Mouse (Mus musculus) hindbrain, embryonic 14.5 days (tissue): ENCODE results near the gene Osbpl9. TPM values are rescaled to one million over a fixed set of nuclear protein-coding genes. Genes with fewer than 3 reads are reported as not detected.

Experiments
- ATAC-seq: fragments of 200-750 bp; cut with Nextera tagmentation; 2 replicates; pipeline ENCODE4 v1.8.0; 2017; ENCODE audit warnings: moderate number of reproducible peaks, mild to moderate bottlenecking, moderate TSS enrichment, moderate library complexity; ENCODE audit not compliant: low FRiP score
- DNase-seq: peaks from one replicate; pipeline ENCODE4 v3.0.0-alpha.2; 2015; ENCODE audit warnings: low spot score
- H3K27ac ChIP-seq: fragments of 300-500 bp; sonication (generic); 2 replicates; pipeline ENCODE4 v1.5.1; 2014; ENCODE audit warnings: mild to moderate bottlenecking, moderate library complexity
- H3K27me3 ChIP-seq: fragments of 300-500 bp; sonication (generic); 2 replicates; pipeline ENCODE4 v1.6.1; 2014; ENCODE audit warnings: mild to moderate bottlenecking, low read length, mixed read lengths; ENCODE audit not compliant: control insufficient read depth, insufficient read depth
- H3K36me3 ChIP-seq: fragments of 300-500 bp; sonication (generic); replicated peaks from 2 replicates; pipeline ENCODE4 v1.6.1; 2014; ENCODE audit not compliant: control insufficient read depth, insufficient read depth
- H3K4me1 ChIP-seq: fragments of 300-500 bp; sonication (generic); replicated peaks from 2 replicates; pipeline ENCODE4 v1.6.1; 2014; ENCODE audit warnings: antibody characterized with exemption, low read length, mixed read lengths; ENCODE audit not compliant: control insufficient read depth, insufficient read depth
- H3K4me2 ChIP-seq: fragments of 300-500 bp; sonication (generic); replicated peaks from 2 replicates; pipeline ENCODE4 v1.6.1; 2014; ENCODE audit warnings: mild to moderate bottlenecking, moderate library complexity
- H3K4me3 ChIP-seq: fragments of 300-500 bp; sonication (generic); replicated peaks from 2 replicates; pipeline ENCODE4 v1.5.1; 2014; ENCODE audit warnings: mild to moderate bottlenecking, low read length
- H3K9ac ChIP-seq: fragments of 300-500 bp; sonication (generic); 2 replicates; pipeline ENCODE4 v1.6.1; 2014
- H3K9me3 ChIP-seq: fragments of 300-500 bp; sonication (generic); 2 replicates; pipeline ENCODE4 v1.6.1; 2016; ENCODE audit warnings: low read length; ENCODE audit not compliant: control insufficient read depth
- WGBS: fragments of 180-500 bp; shearing (Covaris S2); extraction: QIAGEN DNeasy Blood & Tissue Kit; methylation state at CpG from one replicate; pipeline ENCODE4 v1.1.7; 2014; 5-methylcytosine and 5-hydroxymethylcytosine counted together
- polyA plus RNA-seq: library from polyadenylated mRNA; unstranded; fragments of >200 nt; fragmentation: Nextera tagmentation; extraction: Ambion mirVana; gene quantifications from 2 replicates; pipeline ENCODE4 v1.2.1, GENCODE M21; 2014

Gene Osbpl9
- polyA plus RNA-seq, 1 experiment from 2014 or later, result 79.8 TPM

DNA sequence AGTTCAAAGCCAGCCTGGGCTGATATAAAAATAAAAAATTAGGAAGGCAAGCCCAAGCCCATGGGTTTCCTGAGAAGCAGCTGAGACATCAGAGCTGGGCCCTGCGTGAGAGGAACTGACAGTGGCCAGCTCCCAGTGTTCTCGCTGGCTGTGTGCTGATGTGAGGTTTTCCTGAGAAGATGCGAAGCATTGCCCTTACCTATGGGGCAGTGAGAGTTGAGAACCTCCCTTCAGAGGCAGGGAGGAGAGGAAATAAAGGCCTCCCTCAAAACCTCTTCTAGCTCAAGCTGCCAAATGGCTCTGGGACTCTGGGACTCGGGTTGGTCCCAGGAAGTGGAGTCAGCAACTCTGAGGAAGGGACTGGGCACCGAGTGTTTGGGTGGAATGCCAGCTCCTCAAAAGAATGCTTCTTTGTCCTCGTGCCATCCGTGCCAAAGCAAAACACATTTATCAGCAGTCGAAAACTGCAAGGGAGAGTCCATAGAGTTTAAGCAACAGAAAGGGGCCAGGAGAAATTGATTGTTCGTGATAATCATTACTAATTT lies 32.8 kb upstream of the Osbpl9 start:
- no peaks in the 10 kb centered on the region for H3K27me3 ChIP-seq

GRCm38 (mm10) chr4:109234185-109234584 lies 32.1 kb upstream of the Osbpl9 start, which contains the start of gene Calr4:
Gene Calr4, plus strand, starts transcription at chr4:109234485.
- H3K4me3 ChIP-seq, result no peak within 1 kb of the TSS
- no peak within 1 kb of the TSS for H3K4me2 ChIP-seq
- no peak within 1 kb of the TSS for H3K9ac ChIP-seq
- H3K27me3 ChIP-seq, result no peaks in the 10 kb centered on the region
- 71% methylated on average over 2 of the region's 2 CpGs for WGBS
- DNase-seq (no peak), ATAC-seq (no peak)
- H3K36me3 ChIP-seq, result no peaks in the 10 kb centered on the region
- peaks cover 13% of the 10 kb centered on the region for H3K4me1 ChIP-seq
- no peaks in the 10 kb centered on the region for H3K9me3 ChIP-seq
- H3K27ac ChIP-seq, result peak within 1 kb of the TSS; percentile 76

More for the DNA sequence above, 32.8 kb upstream of the Osbpl9 start:
- Histone ChIP-seq H3K27ac (peak overlapping the region; percentile 76), H3K9ac (no peak overlapping the region), H3K4me1 (peaks cover 13% of the 10 kb centered on the region), H3K36me3 (no peaks in the 10 kb centered on the region), H3K9me3 (no peaks in the 10 kb centered on the region), H3K4me3 (no peak overlapping the region), H3K4me2 (no peak overlapping the region)
- WGBS, result 52% methylated on average over 9 of the region's 9 CpGs
- ATAC-seq, result peak; percentile 35; the same call in 1 of the 2 replicates
- DNase-seq, result peak; percentile 45

DNA sequence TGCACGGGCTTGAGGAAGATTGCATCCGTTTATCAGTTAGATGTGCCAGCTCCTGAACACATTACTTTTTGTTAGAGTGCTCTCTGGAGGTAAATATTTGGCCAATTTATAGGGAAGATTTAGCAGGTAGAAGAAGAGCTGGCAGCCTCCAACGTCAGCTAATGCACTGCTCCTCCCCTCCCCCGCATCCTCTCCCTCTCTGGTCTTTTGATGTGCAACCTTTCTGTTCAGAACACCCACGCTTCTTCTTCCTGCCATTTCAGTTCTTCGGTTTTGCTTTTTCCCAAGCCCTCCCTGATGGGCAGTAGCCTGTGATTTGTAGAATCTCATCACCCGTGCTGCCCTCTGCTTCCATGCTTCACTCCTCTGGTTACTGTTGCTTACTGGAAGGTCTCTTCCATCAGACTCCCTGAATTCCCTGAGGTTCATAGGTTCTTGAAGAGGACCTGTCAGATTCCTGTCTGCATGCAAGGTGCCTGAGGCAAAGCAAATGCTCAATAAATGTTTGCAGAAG lies 27.8 kb upstream of the Osbpl9 start:
- Histone ChIP-seq H3K4me2 (no peak overlapping the region), H3K4me3 (no peak overlapping the region), H3K27ac (no peak overlapping the region), H3K4me1 (peaks cover 7% of the 10 kb centered on the region; the same call in 1 of the 2 replicates), H3K27me3 (no peaks in the 10 kb centered on the region), H3K36me3 (no peaks in the 10 kb centered on the region), H3K9ac (no peak overlapping the region), H3K9me3 (no peaks in the 10 kb centered on the region)
- 63% methylated on average over 7 of the region's 7 CpGs for WGBS
- ATAC-seq (no peak), DNase-seq (no peak)

DNA sequence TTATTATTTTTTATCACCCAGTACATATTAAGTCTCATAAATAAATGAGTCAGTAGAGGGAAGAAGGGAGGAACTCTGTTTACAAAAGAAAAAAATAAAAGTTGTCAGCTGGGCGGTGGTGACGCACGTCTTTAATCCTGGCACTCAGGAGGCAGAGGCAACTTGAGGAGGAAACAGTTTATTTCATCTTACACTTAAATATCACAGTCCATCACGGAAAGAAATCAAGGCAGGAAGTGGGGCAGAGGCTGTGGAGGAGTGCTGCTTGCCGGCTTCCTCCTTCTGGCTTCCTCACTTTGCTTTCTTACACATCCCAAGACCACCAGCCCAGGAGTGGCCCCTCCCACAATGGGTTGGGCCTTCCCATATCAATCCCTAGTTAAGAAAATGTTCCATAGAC lies 24.0 kb upstream of the Osbpl9 start:
- peak overlapping the region; percentile 79 for H3K27ac ChIP-seq
- no peak for ATAC-seq

DNA sequence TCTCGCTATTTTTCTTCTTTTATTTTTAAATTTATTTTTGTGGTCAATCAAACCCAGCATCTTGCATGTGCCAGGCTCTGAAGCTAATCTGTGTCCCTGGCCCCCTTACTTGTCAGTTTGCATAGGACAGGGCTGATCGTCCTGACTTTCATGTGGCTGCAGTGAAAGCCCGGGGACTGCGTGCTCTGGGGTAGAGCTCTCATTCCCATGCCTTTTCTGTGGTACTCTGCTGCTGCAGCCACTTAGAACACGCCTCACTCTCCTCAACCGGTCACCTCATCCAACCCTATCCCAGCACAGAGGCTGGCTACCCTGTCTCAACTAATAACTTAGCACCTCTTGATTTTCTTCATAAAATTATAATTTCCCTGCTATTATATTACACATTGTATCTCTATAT lies 23.5 kb upstream of the Osbpl9 start:
- ATAC-seq (peak; percentile 68; the same call in 1 of the 2 replicates), DNase-seq (no peak)
- no peaks in the 10 kb centered on the region for H3K36me3 ChIP-seq
- peak overlapping the region; percentile 0; the same call in 1 of the 2 replicates for H3K4me2 ChIP-seq
- peaks cover 7% of the 10 kb centered on the region; the same call in 1 of the 2 replicates for H3K4me1 ChIP-seq
- no peaks in the 10 kb centered on the region for H3K9me3 ChIP-seq
- H3K27me3 ChIP-seq, result no peaks in the 10 kb centered on the region
- H3K27ac ChIP-seq, result peak overlapping the region; percentile 79
- H3K9ac ChIP-seq, result no peak overlapping the region
- H3K4me3 ChIP-seq, result no peak overlapping the region
- WGBS, result 41% methylated on average over 6 of the region's 6 CpGs

More for the DNA sequence above, 24.0 kb upstream of the Osbpl9 start:
- H3K9ac ChIP-seq, result no peak overlapping the region
- H3K9me3 ChIP-seq, result no peaks in the 10 kb centered on the region
- no peak overlapping the region for H3K4me3 ChIP-seq
- 72% methylated on average over 5 of the region's 5 CpGs for WGBS
- no peaks in the 10 kb centered on the region for H3K36me3 ChIP-seq
- no peak for DNase-seq
- H3K4me2 ChIP-seq, result no peak overlapping the region
- H3K4me1 ChIP-seq, result peaks cover 7% of the 10 kb centered on the region; the same call in 1 of the 2 replicates
- no peaks in the 10 kb centered on the region for H3K27me3 ChIP-seq

DNA sequence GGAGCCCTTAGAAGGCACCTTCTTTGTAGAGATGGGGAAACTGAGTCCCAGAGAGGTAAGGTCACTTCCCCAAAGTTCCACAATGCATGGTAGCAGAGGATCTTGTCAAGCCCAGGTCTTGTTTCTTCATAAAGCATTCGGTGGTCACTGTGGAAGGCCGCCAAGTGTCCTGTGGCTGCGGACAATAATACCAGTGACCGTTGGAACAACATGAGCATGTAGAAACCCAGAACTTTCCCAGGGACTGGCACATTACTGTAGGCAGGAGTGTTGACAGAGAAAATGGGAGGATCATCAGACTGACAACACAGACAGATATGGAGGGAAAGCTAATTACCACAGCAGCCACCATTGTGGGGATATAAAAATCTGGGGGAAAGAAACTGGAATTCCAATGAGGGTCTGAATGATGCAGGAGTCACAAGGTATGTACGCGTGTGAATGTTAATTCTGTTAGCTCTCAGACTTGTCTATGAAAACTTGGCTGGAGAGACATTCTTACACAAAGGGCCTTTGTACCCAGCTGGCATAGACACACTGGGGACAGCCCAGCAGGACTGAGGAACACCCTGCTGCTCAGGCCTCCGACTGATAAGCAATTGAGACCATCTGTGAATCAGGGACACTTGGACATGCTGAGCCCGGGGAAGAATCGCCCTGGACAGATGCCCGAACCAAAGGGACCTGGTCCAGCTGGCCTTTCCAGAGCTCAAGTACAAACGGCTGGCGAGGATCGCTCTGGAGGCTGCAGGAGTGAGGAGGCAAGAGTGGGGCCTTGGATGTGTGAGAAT lies 22.9 kb upstream of the Osbpl9 start:
- WGBS, result 32% methylated on average over 13 of the region's 13 CpGs
- Histone ChIP-seq H3K27ac (peak overlapping the region; percentile 79), H3K36me3 (no peaks in the 10 kb centered on the region), H3K4me2 (peak overlapping the region; percentile 0; the same call in 1 of the 2 replicates), H3K9me3 (no peaks in the 10 kb centered on the region), H3K4me3 (no peak overlapping the region), H3K4me1 (peaks cover 7% of the 10 kb centered on the region; the same call in 1 of the 2 replicates), H3K9ac (no peak overlapping the region), H3K27me3 (no peaks in the 10 kb centered on the region)
- DNase-seq (peak; percentile 65), ATAC-seq (peak; percentile 93)

GRCm38 (mm10) chr4:109222001-109222400 lies 19.9 kb upstream of the Osbpl9 start:
- Histone ChIP-seq H3K36me3 (no peaks in the 10 kb centered on the region), H3K4me1 (peaks cover 7% of the 10 kb centered on the region; the same call in 1 of the 2 replicates), H3K27me3 (no peaks in the 10 kb centered on the region), H3K9ac (no peak overlapping the region), H3K4me3 (no peak overlapping the region), H3K4me2 (no peak overlapping the region), H3K9me3 (no peaks in the 10 kb centered on the region), H3K27ac (no peak overlapping the region)
- no peak for DNase-seq
- no peak for ATAC-seq
- 91% methylated on average over 3 of the region's 3 CpGs for WGBS

DNA sequence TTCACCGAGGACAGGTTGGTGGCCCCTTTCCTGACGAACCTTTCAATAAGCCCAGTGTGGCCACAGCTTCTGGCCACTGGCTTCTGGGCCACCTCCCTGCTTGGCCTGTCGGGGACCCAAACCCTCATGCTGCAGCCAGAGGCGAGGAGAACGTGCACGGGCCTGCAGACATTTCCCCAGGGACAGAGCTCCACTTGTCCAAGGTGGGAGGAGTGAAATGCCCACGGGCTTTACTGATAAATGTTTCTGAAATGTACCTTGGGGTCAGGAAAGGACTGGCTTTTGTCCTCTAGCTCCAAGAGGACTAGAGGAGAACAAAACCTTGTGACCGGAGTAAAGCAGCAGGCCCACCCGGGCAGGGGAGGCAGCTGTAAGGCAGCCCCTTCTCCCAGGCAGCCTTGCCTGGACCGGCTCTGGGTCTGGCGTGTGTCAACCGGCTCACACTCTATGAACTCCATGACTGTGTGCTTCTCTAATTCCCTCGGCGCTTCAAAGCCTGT lies 18.4 kb upstream of the Osbpl9 start:
- Histone ChIP-seq H3K4me1 (0 out of 2 replicates have a peak, but pooled peaks cover 4% of the 10 kb centered on the region), H3K4me3 (no peak overlapping the region), H3K4me2 (no peak overlapping the region), H3K36me3 (no peaks in the 10 kb centered on the region), H3K27me3 (no peaks in the 10 kb centered on the region), H3K9ac (no peak overlapping the region), H3K27ac (no peak overlapping the region), H3K9me3 (no peaks in the 10 kb centered on the region)
- ATAC-seq (no peak), DNase-seq (no peak)
- WGBS, result 71% methylated on average over 14 of the region's 14 CpGs

DNA sequence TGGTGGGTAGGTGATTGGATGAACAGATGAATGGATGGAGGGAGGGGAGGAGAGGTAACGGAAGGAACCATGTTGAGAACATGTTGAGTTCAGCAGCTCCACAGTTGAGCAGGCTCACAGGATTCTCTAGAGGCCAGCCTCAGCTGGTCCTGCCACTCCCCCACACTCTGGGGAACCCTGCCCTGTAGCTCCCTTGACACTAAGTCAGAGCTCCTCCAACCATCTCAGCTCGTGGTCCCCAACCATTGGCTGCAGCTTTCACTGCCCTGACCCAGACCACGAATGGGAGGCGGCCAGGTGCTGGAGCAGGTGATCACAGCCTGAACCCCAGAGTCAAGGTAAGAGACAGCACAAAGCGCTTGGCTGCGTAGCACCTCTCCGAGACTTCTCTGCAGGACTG lies 15.9 kb upstream of the Osbpl9 start:
- no peak for ATAC-seq
- Histone ChIP-seq H3K27me3 (no peaks in the 10 kb centered on the region), H3K27ac (no peak overlapping the region), H3K4me2 (no peak overlapping the region), H3K4me3 (no peak overlapping the region), H3K36me3 (no peaks in the 10 kb centered on the region), H3K4me1 (no peaks in the 10 kb centered on the region), H3K9me3 (no peaks in the 10 kb centered on the region), H3K9ac (no peak overlapping the region)
- WGBS, result 84% methylated on average over 7 of the region's 7 CpGs
- DNase-seq, result no peak
